Mouse (Mus musculus): ENCODE data around the gene Cped1. TPM values are rescaled to one million over a fixed set of nuclear protein-coding genes. Genes with fewer than 3 reads are reported as not detected.

The Cped1 gene
- polyA plus RNA-seq, 1 experiment from 2014 or later: 3.2 TPM

GRCm38 (mm10) chr6:22213187-22213586 lies 227.5 kb downstream of the Cped1 start:
- H3K4me1 ChIP-seq (replicated peaks; ENCODE audit: control insufficient read depth, insufficient read depth, low read length): no peaks in the 10 kb centered on the region
- no peak overlapping the region for H3K9ac ChIP-seq (replicated peaks; ENCODE audit: low read depth, low read length)
- no peak overlapping the region for H3K4me3 ChIP-seq (replicated peaks; ENCODE audit: low read length)
- WGBS: 83% methylated on average over 5 of the region's 5 CpGs
- no peak overlapping the region for H3K4me2 ChIP-seq (ENCODE audit: low read length)
- no peak for ATAC-seq
- no peaks in the 10 kb centered on the region for H3K36me3 ChIP-seq (ENCODE audit: control insufficient read depth, insufficient read depth)
- H3K9me3 ChIP-seq (ENCODE audit: control insufficient read depth, low read length): no peaks in the 10 kb centered on the region
- H3K27ac ChIP-seq (ENCODE audit: low read length): no peak overlapping the region
- no peaks in the 10 kb centered on the region for H3K27me3 ChIP-seq (replicated peaks; ENCODE audit: control insufficient read depth, insufficient read depth, low read length)

GRCm38 (mm10) chr6:22213813-22214212 lies 228.1 kb downstream of the Cped1 start:
- no peak for ATAC-seq
- 78% methylated on average over 3 of the region's 3 CpGs for WGBS

GRCm38 (mm10) chr6:22214665-22215064 lies 228.9 kb downstream of the Cped1 start:
- no peak overlapping the region for H3K4me2 ChIP-seq (ENCODE audit: low read length)
- H3K9ac ChIP-seq (replicated peaks; ENCODE audit: low read depth, low read length): no peak overlapping the region
- H3K27me3 ChIP-seq (replicated peaks; ENCODE audit: control insufficient read depth, insufficient read depth, low read length): no peaks in the 10 kb centered on the region
- 88% methylated on average over 6 of the region's 6 CpGs for WGBS
- no peak overlapping the region for H3K27ac ChIP-seq (ENCODE audit: low read length)
- H3K36me3 ChIP-seq (ENCODE audit: control insufficient read depth, insufficient read depth): no peaks in the 10 kb centered on the region
- no peak overlapping the region for H3K4me3 ChIP-seq (replicated peaks; ENCODE audit: low read length)
- ATAC-seq: no peak
- no peaks in the 10 kb centered on the region for H3K9me3 ChIP-seq (ENCODE audit: control insufficient read depth, low read length)
- no peaks in the 10 kb centered on the region for H3K4me1 ChIP-seq (replicated peaks; ENCODE audit: control insufficient read depth, insufficient read depth, low read length)

More at GRCm38 (mm10) chr6:22213813-22214212, 228.1 kb downstream of the Cped1 start:
- no peak overlapping the region for H3K4me2 ChIP-seq (ENCODE audit: low read length)
- no peak overlapping the region for H3K27ac ChIP-seq (ENCODE audit: low read length)
- no peaks in the 10 kb centered on the region for H3K4me1 ChIP-seq (replicated peaks; ENCODE audit: control insufficient read depth, insufficient read depth, low read length)
- no peak overlapping the region for H3K4me3 ChIP-seq (replicated peaks; ENCODE audit: low read length)
- no peaks in the 10 kb centered on the region for H3K27me3 ChIP-seq (replicated peaks; ENCODE audit: control insufficient read depth, insufficient read depth, low read length)
- no peak overlapping the region for H3K9ac ChIP-seq (replicated peaks; ENCODE audit: low read depth, low read length)
- H3K36me3 ChIP-seq (ENCODE audit: control insufficient read depth, insufficient read depth): no peaks in the 10 kb centered on the region
- H3K9me3 ChIP-seq (ENCODE audit: control insufficient read depth, low read length): no peaks in the 10 kb centered on the region

GRCm38 (mm10) chr6:22216276-22216973 lies 230.7 kb downstream of the Cped1 start:
- Histone ChIP-seq H3K4me3 (replicated peaks; ENCODE audit: low read length) (no peak overlapping the region), H3K9ac (replicated peaks; ENCODE audit: low read depth, low read length) (no peak overlapping the region), H3K4me1 (replicated peaks; ENCODE audit: control insufficient read depth, insufficient read depth, low read length) (no peaks in the 10 kb centered on the region), H3K27ac (ENCODE audit: low read length) (no peak overlapping the region), H3K27me3 (replicated peaks; ENCODE audit: control insufficient read depth, insufficient read depth, low read length) (no peaks in the 10 kb centered on the region), H3K9me3 (ENCODE audit: control insufficient read depth, low read length) (no peaks in the 10 kb centered on the region), H3K4me2 (ENCODE audit: low read length) (no peak overlapping the region), H3K36me3 (ENCODE audit: control insufficient read depth, insufficient read depth) (no peaks in the 10 kb centered on the region)
- 80% methylated on average over 14 of the region's 14 CpGs for WGBS
- no peak for ATAC-seq

GRCm38 (mm10) chr6:22221134-22221533 lies 235.4 kb downstream of the Cped1 start:
- H3K36me3 ChIP-seq (ENCODE audit: control insufficient read depth, insufficient read depth): no peaks in the 10 kb centered on the region
- 94% methylated on average over 8 of the region's 8 CpGs for WGBS
- no peaks in the 10 kb centered on the region for H3K27me3 ChIP-seq (replicated peaks; ENCODE audit: control insufficient read depth, insufficient read depth, low read length)
- ATAC-seq: no peak
- no peak overlapping the region for H3K4me2 ChIP-seq (ENCODE audit: low read length)
- no peak overlapping the region for H3K9ac ChIP-seq (replicated peaks; ENCODE audit: low read depth, low read length)
- H3K4me1 ChIP-seq (replicated peaks; ENCODE audit: control insufficient read depth, insufficient read depth, low read length): no peaks in the 10 kb centered on the region
- no peak overlapping the region for H3K27ac ChIP-seq (ENCODE audit: low read length)
- H3K9me3 ChIP-seq (ENCODE audit: control insufficient read depth, low read length): no peaks in the 10 kb centered on the region
- no peak overlapping the region for H3K4me3 ChIP-seq (replicated peaks; ENCODE audit: low read length)

- WGBS: 87% methylated on average over 4 of the region's 4 CpGs
Observed at GRCm38 (mm10) chr6:22222087-22222486, 236.4 kb downstream of the Cped1 start.

GRCm38 (mm10) chr6:22222947-22223346 lies 237.2 kb downstream of the Cped1 start:
- no peaks in the 10 kb centered on the region for H3K4me1 ChIP-seq (replicated peaks; ENCODE audit: control insufficient read depth, insufficient read depth, low read length)
- no peak overlapping the region for H3K4me3 ChIP-seq (replicated peaks; ENCODE audit: low read length)
- no peaks in the 10 kb centered on the region for H3K9me3 ChIP-seq (ENCODE audit: control insufficient read depth, low read length)
- no peak overlapping the region for H3K4me2 ChIP-seq (ENCODE audit: low read length)
- WGBS: 81% methylated on average over 8 of the region's 8 CpGs
- H3K9ac ChIP-seq (replicated peaks; ENCODE audit: low read depth, low read length): no peak overlapping the region
- H3K27me3 ChIP-seq (replicated peaks; ENCODE audit: control insufficient read depth, insufficient read depth, low read length): no peaks in the 10 kb centered on the region
- no peak; the same call in 1 of the 2 replicates for ATAC-seq
- H3K27ac ChIP-seq (ENCODE audit: low read length): no peak overlapping the region
- no peaks in the 10 kb centered on the region for H3K36me3 ChIP-seq (ENCODE audit: control insufficient read depth, insufficient read depth)

More at GRCm38 (mm10) chr6:22222087-22222486, 236.4 kb downstream of the Cped1 start:
- Histone ChIP-seq H3K36me3 (ENCODE audit: control insufficient read depth, insufficient read depth) (no peaks in the 10 kb centered on the region), H3K27ac (ENCODE audit: low read length) (no peak overlapping the region), H3K9me3 (ENCODE audit: control insufficient read depth, low read length) (no peaks in the 10 kb centered on the region), H3K4me3 (replicated peaks; ENCODE audit: low read length) (no peak overlapping the region), H3K27me3 (replicated peaks; ENCODE audit: control insufficient read depth, insufficient read depth, low read length) (no peaks in the 10 kb centered on the region), H3K4me1 (replicated peaks; ENCODE audit: control insufficient read depth, insufficient read depth, low read length) (no peaks in the 10 kb centered on the region), H3K4me2 (ENCODE audit: low read length) (no peak overlapping the region), H3K9ac (replicated peaks; ENCODE audit: low read depth, low read length) (no peak overlapping the region)
- ATAC-seq: no peak

GRCm38 (mm10) chr6:22224351-22224750 lies 238.6 kb downstream of the Cped1 start:
- WGBS: 94% methylated on average over 4 of the region's 4 CpGs
- Histone ChIP-seq H3K9me3 (ENCODE audit: control insufficient read depth, low read length) (no peaks in the 10 kb centered on the region), H3K36me3 (ENCODE audit: control insufficient read depth, insufficient read depth) (no peaks in the 10 kb centered on the region), H3K4me2 (ENCODE audit: low read length) (no peak overlapping the region), H3K9ac (replicated peaks; ENCODE audit: low read depth, low read length) (no peak overlapping the region), H3K4me3 (replicated peaks; ENCODE audit: low read length) (no peak overlapping the region), H3K27ac (ENCODE audit: low read length) (no peak overlapping the region), H3K4me1 (replicated peaks; ENCODE audit: control insufficient read depth, insufficient read depth, low read length) (no peaks in the 10 kb centered on the region), H3K27me3 (replicated peaks; ENCODE audit: control insufficient read depth, insufficient read depth, low read length) (no peaks in the 10 kb centered on the region)
- no peak for ATAC-seq

GRCm38 (mm10) chr6:22231244-22231643 lies 245.5 kb downstream of the Cped1 start:
- Histone ChIP-seq H3K9me3 (ENCODE audit: control insufficient read depth, low read length) (no peaks in the 10 kb centered on the region), H3K27ac (ENCODE audit: low read length) (no peak overlapping the region), H3K4me1 (replicated peaks; ENCODE audit: control insufficient read depth, insufficient read depth, low read length) (no peaks in the 10 kb centered on the region), H3K36me3 (ENCODE audit: control insufficient read depth, insufficient read depth) (no peaks in the 10 kb centered on the region), H3K4me3 (replicated peaks; ENCODE audit: low read length) (no peak overlapping the region), H3K27me3 (replicated peaks; ENCODE audit: control insufficient read depth, insufficient read depth, low read length) (no peaks in the 10 kb centered on the region), H3K4me2 (ENCODE audit: low read length) (no peak overlapping the region), H3K9ac (replicated peaks; ENCODE audit: low read depth, low read length) (no peak overlapping the region)
- 90% methylated on average over 3 of the region's 3 CpGs for WGBS
- no peak for ATAC-seq

GRCm38 (mm10) chr6:22233517-22233916 lies 247.8 kb downstream of the Cped1 start:
- ATAC-seq: no peak

More at GRCm38 (mm10) chr6:22233517-22233916, 247.8 kb downstream of the Cped1 start:
- Histone ChIP-seq H3K27me3 (replicated peaks; ENCODE audit: control insufficient read depth, insufficient read depth, low read length) (no peaks in the 10 kb centered on the region), H3K4me3 (replicated peaks; ENCODE audit: low read length) (no peak overlapping the region), H3K27ac (ENCODE audit: low read length) (no peak overlapping the region), H3K9ac (replicated peaks; ENCODE audit: low read depth, low read length) (no peak overlapping the region), H3K4me1 (replicated peaks; ENCODE audit: control insufficient read depth, insufficient read depth, low read length) (no peaks in the 10 kb centered on the region), H3K9me3 (ENCODE audit: control insufficient read depth, low read length) (no peaks in the 10 kb centered on the region), H3K36me3 (ENCODE audit: control insufficient read depth, insufficient read depth) (no peaks in the 10 kb centered on the region), H3K4me2 (ENCODE audit: low read length) (no peak overlapping the region)
- 49% methylated on average over 6 of the region's 6 CpGs for WGBS

Measured in forebrain, embryonic 16.5 days (tissue).